In the genomic region with DNA sequence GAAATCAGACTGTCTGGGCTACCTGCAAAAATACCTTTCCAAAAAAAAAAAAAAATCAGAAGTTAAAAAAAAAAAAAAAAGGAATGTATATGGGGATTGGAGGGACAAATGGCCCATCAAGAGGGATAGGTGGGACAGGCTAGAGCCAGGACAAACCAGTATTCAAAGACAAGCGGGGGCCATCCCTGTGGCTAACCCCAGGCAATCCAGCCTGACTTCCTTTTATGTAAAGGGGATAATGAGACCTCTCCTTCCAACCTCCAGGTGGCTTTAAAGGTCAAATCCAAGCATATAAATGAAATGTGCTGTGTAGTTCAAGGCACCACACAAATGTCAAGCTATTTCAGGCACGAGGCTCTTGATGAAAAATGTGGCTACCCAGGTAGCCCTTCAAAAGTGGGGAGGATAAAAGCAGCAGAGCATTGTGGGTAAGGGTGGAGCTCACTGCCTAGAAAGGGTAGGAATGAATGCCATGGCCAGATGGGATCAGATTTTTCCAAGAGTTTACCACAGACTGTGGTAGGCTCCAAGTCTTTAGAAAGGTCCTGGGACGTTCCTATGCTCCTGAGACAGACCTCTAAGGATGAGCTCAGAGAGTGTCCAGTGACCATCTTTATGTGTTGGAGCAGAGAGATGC, we compare ENCODE assay signal across 20 mouse cellular contexts. TPM values are rescaled to one million over a fixed set of nuclear protein-coding genes. Genes with fewer than 3 reads are reported as not detected.
DNase-seq lines count a peak whose midpoint lies in the region; ATAC-seq lines count a peak whose summit lies in the region.
"Had no signal": no experiment of that assay in that cellular context is flagged by ENCODE, and none has a peak within 500 bp of the region (broad histone marks: within the 10 kb centered on the region; RNA-seq: fewer than 3 reads in every experiment).

No protein-coding gene starts in this region.

- peaks cover 54% of the 10 kb centered on the region for H3K4me1 ChIP-seq in heart, embryonic 15.5 days (replicated peaks)
- H3K4me1 ChIP-seq in midbrain, embryonic 13.5 days (replicated peaks) = peaks cover 51% of the 10 kb centered on the region
- H3K4me1 ChIP-seq in midbrain, embryonic 10.5 days = peaks cover 42% of the 10 kb centered on the region

- H3K36me3 ChIP-seq in heart, embryonic 15.5 days = no peaks in the 10 kb centered on the region
- H3K36me3 ChIP-seq in midbrain, embryonic 13.5 days = peaks cover 4% of the 10 kb centered on the region
- H3K36me3 ChIP-seq in midbrain, embryonic 10.5 days = peaks cover 44% of the 10 kb centered on the region

- peak overlapping the region; percentile 84; the same call in 1 of the 2 replicates for H3K27ac ChIP-seq in heart, embryonic 15.5 days
- 0 out of 2 replicates have a peak overlapping the region, but pooled peaks have one; percentile 9 for H3K27ac ChIP-seq in midbrain, embryonic 13.5 days
- H3K27ac ChIP-seq in midbrain, embryonic 10.5 days (replicated peaks) = no peak overlapping the region
- H3K27ac ChIP-seq: embryonic facial prominence, embryonic 12.5 days; forebrain, embryonic 15.5 days; hindbrain, embryonic 13.5 days; hindbrain, postnatal 0 days had no signal

- no peak overlapping the region for H3K9ac ChIP-seq in heart, embryonic 15.5 days
- H3K9ac ChIP-seq in midbrain, embryonic 13.5 days (replicated peaks) = no peak overlapping the region
- H3K9ac ChIP-seq: embryonic facial prominence, embryonic 12.5 days; forebrain, embryonic 15.5 days; hindbrain, embryonic 13.5 days had no signal

- WGBS in heart, embryonic 15.5 days = 68% methylated on average over 3 of the region's 3 CpGs
- 68% methylated on average over 3 of the region's 3 CpGs for WGBS in midbrain, embryonic 13.5 days
- 80% methylated on average over 3 of the region's 3 CpGs for WGBS in midbrain, embryonic 10.5 days

- no peak for DNase-seq in heart, postnatal 14 days
- DNase-seq in midbrain, embryonic 10.5 days (ENCODE audit: low spot score) = no peak
- DNase-seq in R1 (ENCODE audit: low read depth, low spot score) = peak; percentile 86
- no peak for DNase-seq in urinary bladder, postnatal 14 days (ENCODE audit: low spot score)
- DNase-seq in right cerebral cortex, postnatal 25 days = no peak
- DNase-seq: adrenal gland, adult 8-10 months; adrenal gland, postnatal 36 days; cerebellum, adult 2 months; cerebellum, postnatal 10 days; embryo, embryonic 11 days; gastrocnemius, postnatal 10 days; kidney, adult 11 months had no signal

- intact Hi-C loops in heart, postnatal 14 days (cut with DNase I) = no loop called here

- H3K27me3 ChIP-seq in heart, embryonic 15.5 days = no peaks in the 10 kb centered on the region
- H3K27me3 ChIP-seq in midbrain, embryonic 13.5 days = no peaks in the 10 kb centered on the region
- no peaks in the 10 kb centered on the region for H3K27me3 ChIP-seq in midbrain, embryonic 10.5 days (ENCODE audit: low read depth, poor library complexity, severe bottlenecking)
- H3K27me3 ChIP-seq: embryonic facial prominence, embryonic 12.5 days; forebrain, embryonic 15.5 days; hindbrain, embryonic 13.5 days; Patski had no signal

- no peak for ATAC-seq in heart, embryonic 15.5 days (replicated peaks; ENCODE audit: insufficient number of reproducible peaks, insufficient read depth, low FRiP score, low read depth)
- ATAC-seq in midbrain, embryonic 13.5 days = 0 out of 2 replicates have a peak, but pooled peaks have one; percentile 34
- ATAC-seq: forebrain, embryonic 15.5 days; hindbrain, postnatal 0 days; Patski had no signal

- no peaks in the 10 kb centered on the region for H3K9me3 ChIP-seq in heart, embryonic 15.5 days (replicated peaks)
- H3K9me3 ChIP-seq in midbrain, embryonic 13.5 days = no peaks in the 10 kb centered on the region
- no peaks in the 10 kb centered on the region for H3K9me3 ChIP-seq in midbrain, embryonic 10.5 days (replicated peaks)
- H3K9me3 ChIP-seq: embryonic facial prominence, embryonic 12.5 days; forebrain, embryonic 15.5 days; hindbrain, embryonic 13.5 days had no signal

- no peak overlapping the region for H3K4me3 ChIP-seq in heart, embryonic 15.5 days
- H3K4me3 ChIP-seq in midbrain, embryonic 13.5 days (replicated peaks) = no peak overlapping the region
- no peak overlapping the region for H3K4me3 ChIP-seq in midbrain, embryonic 10.5 days
- H3K4me3 ChIP-seq: embryonic facial prominence, embryonic 12.5 days; forebrain, embryonic 15.5 days; hindbrain, embryonic 13.5 days had no signal

- H3K4me2 ChIP-seq in heart, embryonic 15.5 days = no peak overlapping the region
- H3K4me2 ChIP-seq in midbrain, embryonic 13.5 days (replicated peaks) = no peak overlapping the region
- H3K4me2 ChIP-seq: embryonic facial prominence, embryonic 12.5 days; forebrain, embryonic 15.5 days; heart, embryonic 11.5 days; hindbrain, embryonic 13.5 days had no signal

RNA-seq across cellular contexts. Expression of gene Pbx1, which starts 36.4 kb away (rescaled TPM):
- 21.6 and 22.1 TPM in 2 replicates for polyA plus RNA-seq in heart, embryonic 15.5 days (2015; fragmentation: Nextera tagmentation; extraction: Ambion mirVana)
- total RNA-seq in heart, postnatal 14 days (2021) = 10 to 100 TPM; 54.2 to 63.0 TPM
- polyA plus RNA-seq in midbrain, embryonic 13.5 days (2015; fragmentation: Nextera tagmentation; extraction: Ambion mirVana) = 84.9 and 91.4 TPM in 2 replicates
- polyA plus RNA-seq in midbrain, embryonic 10.5 days (2016; fragmentation: Nextera tagmentation; extraction: Ambion mirVana) = 34.9 and 42.3 TPM in 2 replicates
